Mouse (Mus musculus) adrenal gland (tissue): Measurements from ENCODE around the gene Grid1.

ENCODE experiments used
- intact Hi-C: fragments of 180-260 bp; cut with DNase I; formaldehyde crosslinking; loops from one replicate; pipeline ENCODE4 v1.15.1; 2025

Grid1 gene

DNA sequence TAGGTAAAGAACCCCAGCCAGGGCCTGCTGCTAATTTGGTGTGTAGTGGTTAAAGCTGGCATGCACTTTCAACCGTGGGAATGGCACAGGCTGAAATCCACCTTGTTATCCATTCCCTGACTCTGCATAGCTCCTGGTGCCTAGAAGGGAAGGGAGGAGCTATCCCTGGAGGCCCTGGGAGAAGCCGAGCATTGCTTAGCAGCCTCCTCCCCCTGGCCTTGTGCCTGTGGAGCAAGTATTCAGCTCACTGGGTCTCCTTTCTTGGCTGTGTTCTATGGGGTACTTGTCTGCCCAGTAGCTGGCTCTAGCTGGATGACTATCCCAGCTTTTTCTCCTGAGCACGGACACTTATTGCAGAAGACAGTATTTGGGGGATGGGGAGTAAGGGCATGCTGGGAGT is 6.0 kb downstream of the Grid1 start:
- intact Hi-C loops: no loop called here

DNA sequence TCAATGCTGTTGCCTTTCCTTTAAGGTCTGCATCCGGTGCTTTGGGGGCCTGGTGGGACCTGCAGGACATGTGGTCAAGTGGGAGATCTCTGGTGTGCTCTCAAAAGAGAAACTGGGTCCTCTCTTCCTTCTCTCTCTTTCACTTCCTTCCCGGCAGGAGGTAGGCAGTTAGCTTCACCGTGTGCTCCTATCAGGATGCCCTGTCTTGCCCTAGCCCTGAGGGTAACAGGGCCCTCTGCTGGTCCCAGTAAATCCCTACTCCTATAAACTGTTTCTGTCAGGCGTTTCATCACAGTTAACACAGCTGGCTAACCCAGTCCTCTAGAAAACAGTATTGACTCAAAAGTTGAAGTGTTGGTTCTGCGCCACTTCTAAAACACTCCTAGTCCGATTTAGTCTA is 9.9 kb downstream of the Grid1 start:
- intact Hi-C loops: no loop called here

DNA sequence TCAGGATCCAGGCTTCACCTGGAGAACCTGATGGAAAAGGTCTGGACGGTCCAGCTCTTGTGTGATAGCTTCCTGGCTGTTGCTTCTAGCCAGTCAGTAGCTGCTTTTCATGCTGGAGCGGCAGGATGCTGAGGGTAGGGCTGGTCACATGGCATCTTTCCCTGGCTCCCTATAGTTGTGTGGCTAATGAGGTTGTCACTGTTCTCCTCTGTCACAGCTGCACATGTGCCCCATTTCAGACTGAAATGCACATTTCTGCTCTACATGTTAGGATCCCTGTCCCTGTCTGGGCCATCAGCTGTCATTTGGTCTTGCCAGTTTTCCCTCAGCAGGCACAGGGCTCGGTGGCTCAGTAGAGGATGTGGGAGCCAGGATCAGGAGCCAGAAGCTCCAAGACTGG is 17.2 kb downstream of the Grid1 start:
- intact Hi-C loops: no loop called here

GRCm38 (mm10) chr14:34838999-34839398 is 19.1 kb downstream of the Grid1 start:
- intact Hi-C loops: no loop called here

DNA sequence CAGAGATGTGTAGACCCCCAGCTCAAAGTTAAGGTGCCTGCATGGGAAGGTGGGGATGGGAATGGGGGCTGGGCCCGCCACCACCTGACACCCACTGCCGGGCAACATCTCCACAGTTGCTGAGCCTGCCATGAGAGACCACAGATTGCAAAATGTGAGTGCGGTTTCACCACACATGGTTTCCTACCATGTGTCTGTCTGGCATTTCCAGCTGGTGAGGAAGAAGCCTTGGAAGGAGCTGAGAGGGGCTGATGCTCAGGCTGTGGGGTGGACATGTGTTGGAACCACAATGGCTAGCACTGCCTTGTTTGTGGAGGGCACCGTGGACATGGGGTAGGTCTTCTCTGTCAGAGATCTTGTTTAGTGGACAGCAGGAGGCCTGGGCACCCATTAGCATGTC is 20.0 kb downstream of the Grid1 start:
- intact Hi-C loops: no loop called here

DNA sequence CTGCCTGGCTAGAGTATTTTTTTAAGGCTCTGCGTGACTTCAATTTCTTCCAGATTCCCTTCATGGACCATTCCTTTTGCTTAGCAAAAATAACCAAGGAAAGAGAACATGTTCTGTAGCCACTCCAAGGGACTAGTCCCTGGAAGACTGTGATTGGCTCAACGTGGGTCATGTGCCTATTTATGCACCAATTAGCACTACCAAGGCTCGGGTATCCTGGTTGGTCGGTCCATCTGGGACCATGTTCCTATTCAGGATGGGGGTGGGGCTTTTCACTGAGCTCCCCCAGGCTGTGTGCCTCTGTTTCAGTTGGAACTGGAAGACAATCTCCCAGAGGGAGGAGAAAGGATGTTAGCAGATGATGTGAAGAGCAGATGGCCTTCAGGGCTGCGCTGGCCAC is 23.7 kb downstream of the Grid1 start:
- intact Hi-C loops: no loop called here

DNA sequence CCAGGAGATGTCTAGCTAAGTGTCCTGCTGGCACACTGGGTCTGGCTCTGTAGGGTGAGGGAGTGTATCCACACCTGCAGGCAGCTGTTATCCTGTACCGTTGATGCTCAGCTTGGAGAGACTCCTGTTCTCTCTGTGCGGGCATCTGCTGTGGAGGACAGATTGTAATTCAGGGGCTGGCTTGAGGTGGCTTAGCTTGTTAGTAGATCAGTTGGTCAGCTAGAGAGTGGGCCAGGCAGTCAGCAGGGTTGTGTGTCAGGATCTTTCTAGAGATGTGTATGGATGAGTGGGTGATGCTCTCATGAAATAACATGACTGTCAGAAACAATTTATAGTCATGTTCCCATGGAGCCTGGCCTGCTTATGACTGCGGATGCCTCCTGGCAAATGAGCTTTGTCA is 24.3 kb downstream of the Grid1 start:
- intact Hi-C loops: no loop called here

GRCm38 (mm10) chr14:34846799-34847198 is 26.9 kb downstream of the Grid1 start:
- intact Hi-C loops: no loop called here

DNA sequence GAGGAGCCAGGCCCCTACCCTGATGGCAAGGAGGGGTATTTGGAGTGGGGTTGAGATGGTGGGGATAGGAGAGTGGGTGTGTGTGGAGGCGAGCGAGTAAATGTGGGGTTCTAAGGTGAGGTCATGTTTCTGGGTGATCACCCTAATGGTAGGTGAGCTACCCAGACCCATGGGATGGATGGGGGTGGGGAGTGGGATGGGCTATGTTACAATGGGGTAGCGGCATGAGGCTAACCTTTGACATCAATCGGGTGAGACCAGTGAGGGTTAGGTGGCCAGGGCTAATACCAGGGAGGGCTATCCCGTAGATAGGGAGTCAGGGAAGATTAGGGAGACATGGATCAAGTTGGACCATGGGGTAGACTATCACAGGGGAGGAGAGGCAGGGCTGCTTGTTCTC is 27.7 kb downstream of the Grid1 start:
- intact Hi-C loops: no loop called here

DNA sequence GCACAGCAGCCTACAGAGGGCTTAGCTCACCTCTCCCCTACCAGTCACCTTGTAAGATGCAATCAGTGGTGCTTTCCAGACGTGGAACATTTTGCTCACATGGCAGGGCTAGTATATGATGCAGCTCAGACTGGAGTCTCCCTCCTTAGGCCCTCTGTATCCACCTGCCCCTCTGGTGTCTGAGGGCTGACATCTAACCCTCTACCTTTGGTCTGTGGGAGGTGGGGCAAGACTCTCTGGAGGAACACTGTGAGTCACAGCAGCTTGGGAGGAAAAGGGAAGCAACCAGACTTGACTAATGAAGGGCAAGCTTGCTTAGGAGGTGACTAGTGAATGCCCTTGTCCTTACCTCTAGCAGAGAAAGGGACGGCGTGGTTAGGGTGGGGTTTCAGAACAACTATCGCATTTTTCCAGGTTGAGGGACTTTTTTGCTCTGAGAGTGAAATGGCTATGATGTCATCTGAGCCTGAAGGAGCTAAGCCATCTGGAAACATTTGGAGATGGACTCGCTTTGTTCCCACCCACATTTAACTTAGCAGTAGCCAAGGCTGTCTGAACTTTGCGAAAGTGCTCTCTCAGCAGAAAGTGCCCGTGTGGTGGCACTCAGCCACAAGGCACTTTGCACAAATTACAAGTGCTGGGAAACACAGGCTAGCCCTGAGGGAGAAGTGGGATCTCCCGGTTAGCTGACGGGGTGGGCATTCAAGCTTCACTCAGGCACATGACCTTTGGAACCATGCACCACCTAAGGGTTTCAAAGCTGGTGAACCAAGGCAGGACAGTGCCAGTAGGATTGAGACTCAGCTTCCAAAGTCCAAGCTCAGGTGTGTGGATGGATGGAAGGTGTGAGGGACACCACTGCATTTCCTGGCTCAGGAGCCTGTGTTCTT is 41.2 kb downstream of the Grid1 start:
- intact Hi-C loops: no loop called here

- intact Hi-C loops: no loop called here
Measured at GRCm38 (mm10) chr14:34867266-34867665, 47.4 kb downstream of the Grid1 start.

GRCm38 (mm10) chr14:34868513-34869260 is 48.8 kb downstream of the Grid1 start:
- intact Hi-C loops: no loop called here

- intact Hi-C loops: no loop called here
Measured at GRCm38 (mm10) chr14:34879996-34880395, 60.1 kb downstream of the Grid1 start.

DNA sequence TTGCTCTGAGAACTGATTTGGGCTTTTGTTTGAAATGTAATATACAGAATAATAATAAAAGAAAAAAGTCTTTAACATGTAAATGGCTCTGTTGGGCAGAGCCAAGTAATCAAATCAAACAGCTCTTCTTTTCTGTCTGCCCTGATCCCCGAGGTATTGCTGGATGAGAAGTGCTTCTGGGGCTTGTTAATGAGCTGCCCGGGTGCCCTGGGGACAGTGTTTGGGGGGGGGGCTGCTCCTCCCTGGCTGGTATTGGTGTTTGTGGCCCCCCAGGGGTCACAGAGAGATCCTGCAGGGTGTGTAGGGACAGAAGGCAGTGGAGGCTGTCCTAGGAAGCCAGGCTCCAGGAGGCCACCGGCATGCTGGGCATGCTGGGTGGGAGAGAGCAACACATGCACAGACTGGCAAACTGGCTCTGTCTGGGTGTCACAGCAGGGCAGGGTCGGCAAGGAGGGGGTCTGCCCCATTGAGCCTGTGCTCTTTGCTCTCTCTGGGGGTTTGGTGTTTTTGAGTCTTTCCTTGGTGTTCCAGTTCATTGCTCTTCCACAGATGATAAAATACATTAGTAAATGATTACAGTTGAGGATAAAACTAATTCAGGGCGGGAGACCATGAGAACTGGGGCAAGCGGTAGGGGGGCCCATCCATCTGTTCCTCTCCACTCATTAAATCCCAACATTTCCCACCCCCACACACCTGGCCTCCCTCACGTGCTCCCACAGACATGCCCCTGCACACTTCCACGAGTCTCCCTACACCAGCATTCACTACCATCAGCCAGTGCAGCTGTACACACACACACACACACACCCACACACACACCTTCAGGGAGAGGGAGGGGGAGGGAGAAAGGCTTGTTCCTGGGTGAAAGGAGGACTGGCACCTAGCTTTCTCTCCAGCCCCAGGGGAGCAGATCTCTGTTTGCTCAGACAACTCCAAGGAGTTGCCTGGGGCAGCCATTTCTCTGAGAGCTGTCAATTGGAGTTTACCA is 60.8 kb downstream of the Grid1 start:
- intact Hi-C loops: no loop called here

- intact Hi-C loops: no loop called here
Measured at GRCm38 (mm10) chr14:34884194-34884593, 64.3 kb downstream of the Grid1 start.

GRCm38 (mm10) chr14:34884611-34885010 is 64.7 kb downstream of the Grid1 start:
- intact Hi-C loops: no loop called here

DNA sequence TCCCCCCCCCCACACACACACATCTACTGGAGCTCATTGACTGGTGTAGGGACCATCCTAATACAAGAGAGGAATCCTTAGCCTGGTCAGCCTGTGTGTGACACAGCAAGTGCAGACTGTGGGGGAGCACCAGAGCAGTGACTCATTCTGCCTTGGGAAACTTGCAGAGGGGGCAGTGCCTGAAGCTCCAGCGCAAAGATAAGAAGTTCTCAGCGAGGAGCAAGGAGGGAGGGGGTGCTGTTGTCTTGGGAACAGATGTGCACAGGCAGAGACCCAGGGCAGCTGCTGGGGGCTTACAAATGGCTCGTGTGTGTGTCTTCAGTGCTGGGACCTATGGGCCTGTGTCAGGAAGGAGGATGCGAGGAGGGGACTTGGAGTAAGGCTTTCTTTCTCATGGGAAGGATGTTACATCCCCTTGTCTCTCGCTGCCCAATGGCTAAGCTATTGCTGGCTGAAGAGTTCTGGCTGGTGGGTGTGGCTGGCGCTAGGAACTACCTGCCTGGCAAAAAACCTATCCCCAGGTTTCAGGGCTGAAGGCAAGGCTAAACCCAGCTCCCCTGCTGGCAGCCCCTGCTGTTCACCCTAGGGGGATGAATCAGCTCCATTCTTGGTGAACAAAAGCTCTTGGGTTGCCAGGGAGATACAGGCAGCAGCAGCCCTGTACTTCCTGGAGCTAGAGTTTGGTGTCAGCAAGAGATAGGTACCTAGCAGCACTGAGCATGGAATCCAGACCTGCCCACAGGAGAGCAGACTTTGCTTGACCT is 72.0 kb downstream of the Grid1 start:
- intact Hi-C loops: no loop called here

GRCm38 (mm10) chr14:34896253-34896982 is 76.5 kb downstream of the Grid1 start:
- intact Hi-C loops: no loop called here

DNA sequence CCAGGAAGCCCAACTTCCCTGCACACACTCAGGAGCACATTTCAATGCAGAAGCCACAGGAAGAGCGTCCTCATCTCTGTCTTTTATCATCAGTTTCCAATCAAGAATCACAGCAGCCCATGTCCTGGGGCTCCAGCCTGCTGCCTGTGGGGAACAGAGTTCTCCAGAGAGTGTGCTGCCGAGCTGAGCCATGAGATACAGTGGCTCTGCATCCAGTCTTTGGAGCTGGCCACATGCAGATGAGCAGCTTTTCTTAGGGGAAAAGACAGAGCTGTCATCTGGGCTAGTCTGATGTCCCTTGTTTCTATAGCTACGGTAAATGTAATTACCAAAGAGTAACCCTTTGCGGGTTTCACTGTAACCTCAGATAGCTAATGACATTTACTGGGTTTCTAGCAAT is 83.9 kb downstream of the Grid1 start:
- intact Hi-C loops: no loop called here

- intact Hi-C loops: no loop called here
Measured at GRCm38 (mm10) chr14:34905697-34906096, 85.8 kb downstream of the Grid1 start.
